Mouse (Mus musculus): ENCODE results near the gene Endov. TPM values are rescaled to one million over a fixed set of nuclear protein-coding genes. Genes with fewer than 3 reads are reported as not detected.
A peak's percentile ranks its signal among the peaks of the same experiment; 100 is the strongest.

Gene Endov
- total and polyA plus RNA-seq, 2 experiments from 2014 or later, result 13.2 to 36.7 TPM

DNA sequence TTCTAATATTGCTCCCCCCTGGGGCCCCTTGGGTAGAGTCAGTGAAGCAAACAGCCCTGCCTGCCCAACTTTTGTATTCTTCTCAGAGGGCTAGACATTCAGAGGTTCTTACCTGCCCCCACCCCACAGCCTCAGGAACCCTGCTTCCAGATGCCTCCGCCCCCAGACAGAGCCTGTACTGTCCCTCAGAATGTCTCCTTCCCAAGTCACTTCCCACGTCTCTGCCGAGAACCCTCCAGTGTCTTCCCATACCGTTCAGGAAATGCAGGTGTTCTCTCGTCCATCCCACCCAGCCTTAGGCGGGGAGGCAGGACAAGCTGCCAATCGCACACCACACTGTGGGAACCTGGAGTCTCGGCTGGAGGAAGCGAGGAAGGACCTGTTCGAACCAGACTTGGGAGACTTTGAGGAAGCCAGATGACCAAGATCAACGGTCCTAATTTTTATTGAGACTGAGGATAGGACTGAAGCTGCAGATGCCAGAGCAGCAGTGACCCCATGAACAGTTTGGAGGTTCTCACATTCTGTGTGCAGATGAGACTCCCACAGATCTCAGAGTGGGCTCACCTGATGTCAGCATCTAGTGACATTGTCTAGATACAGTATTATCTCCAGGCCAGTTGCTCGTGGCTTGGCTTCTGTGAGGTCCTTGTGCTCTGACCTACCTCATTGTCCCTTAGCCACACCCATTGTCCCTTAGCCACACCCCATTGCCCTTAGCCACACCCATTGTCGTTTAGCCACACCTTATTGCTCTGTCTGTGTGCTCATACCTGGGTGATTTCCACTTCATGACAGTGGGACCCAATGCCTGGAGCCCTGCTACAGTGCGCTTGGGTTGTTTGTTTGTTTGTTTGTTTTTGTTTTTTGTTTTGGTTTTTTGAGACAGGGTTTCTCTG, 35.2 kb downstream of the Endov start:
- H3K4me2 ChIP-seq (ENCODE audit: low read depth, low read length, poor library complexity, severe bottlenecking), result no peak overlapping the region
- no peak overlapping the region for H3K27ac ChIP-seq (ENCODE audit: low read depth, low read length)
- no peak for ATAC-seq (ENCODE audit: low FRiP score)
- no peaks in the 10 kb centered on the region for H3K36me3 ChIP-seq (ENCODE audit: insufficient read depth, low read length)
- WGBS, result 84% methylated on average over 14 of the region's 14 CpGs
- no peak for TF ChIP-seq CTCF (IDR thresholded peaks at IDR 0.05)
- DNase-seq (ENCODE audit: low spot score), result no peak
- H3K4me3 ChIP-seq (ENCODE audit: low read depth, low read length), result no peak overlapping the region
- 0 out of 2 replicates have a peak, but pooled peaks cover 2% of the 10 kb centered on the region for H3K4me1 ChIP-seq (ENCODE audit: insufficient read depth, low read length)
- H3K9ac ChIP-seq (replicated peaks; ENCODE audit: low read length, poor library complexity, severe bottlenecking), result no peak overlapping the region
- no peaks in the 10 kb centered on the region; the same call in 1 of the 2 replicates for H3K27me3 ChIP-seq (ENCODE audit: insufficient read depth, low read length)
- no peaks in the 10 kb centered on the region for H3K9me3 ChIP-seq (ENCODE audit: low read length)

- Histone ChIP-seq H3K36me3 (ENCODE audit: insufficient read depth, low read length) (no peaks in the 10 kb centered on the region), H3K9ac (replicated peaks; ENCODE audit: low read length, poor library complexity, severe bottlenecking) (no peak overlapping the region), H3K9me3 (ENCODE audit: low read length) (no peaks in the 10 kb centered on the region), H3K4me2 (ENCODE audit: low read depth, low read length, poor library complexity, severe bottlenecking) (no peak overlapping the region), H3K27me3 (ENCODE audit: insufficient read depth, low read length) (no peaks in the 10 kb centered on the region; the same call in 1 of the 2 replicates), H3K4me1 (ENCODE audit: insufficient read depth, low read length) (0 out of 2 replicates have a peak, but pooled peaks cover 2% of the 10 kb centered on the region), H3K27ac (ENCODE audit: low read depth, low read length) (no peak overlapping the region), H3K4me3 (ENCODE audit: low read depth, low read length) (no peak overlapping the region)
- WGBS, result 55% methylated on average over 11 of the region's 11 CpGs
- DNase-seq (ENCODE audit: low spot score), result no peak
- TF ChIP-seq CTCF (IDR thresholded peaks at IDR 0.05), result no peak
- no peak for ATAC-seq (ENCODE audit: low FRiP score)
Observed at GRCm38 (mm10) chr11:119528930-119529329, 37.8 kb downstream of the Endov start.

DNA sequence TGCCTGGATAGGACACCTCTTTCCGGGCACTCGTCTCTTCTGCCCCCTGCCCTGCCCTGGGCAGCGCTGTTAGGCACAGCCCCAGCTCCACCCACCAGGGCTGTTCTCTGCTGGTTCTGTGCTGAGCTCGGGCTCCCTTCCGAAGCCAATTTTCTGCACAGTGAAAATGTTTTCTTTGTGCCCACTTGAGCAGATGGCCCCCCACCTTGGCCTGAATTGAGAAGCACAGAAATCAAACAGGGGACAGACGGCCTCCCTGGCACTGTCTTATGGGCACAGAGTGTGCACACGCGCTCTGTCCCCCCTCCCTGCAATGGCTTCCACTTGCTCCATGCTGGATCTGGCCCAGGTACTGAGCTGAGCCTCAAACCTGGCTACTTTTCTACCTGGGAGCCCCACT, 41.3 kb downstream of the Endov start:
- no peak for ATAC-seq (ENCODE audit: low FRiP score)
- DNase-seq (ENCODE audit: low spot score), result peak; percentile 64
- 61% methylated on average over 8 of the region's 8 CpGs for WGBS

GRCm38 (mm10) chr11:119533745-119534144, 42.6 kb downstream of the Endov start:
- Histone ChIP-seq H3K9me3 (ENCODE audit: low read length) (no peaks in the 10 kb centered on the region), H3K27me3 (ENCODE audit: insufficient read depth, low read length) (no peaks in the 10 kb centered on the region), H3K36me3 (ENCODE audit: insufficient read depth, low read length) (no peaks in the 10 kb centered on the region), H3K4me1 (ENCODE audit: insufficient read depth, low read length) (no peaks in the 10 kb centered on the region), H3K27ac (ENCODE audit: low read depth, low read length) (no peak overlapping the region), H3K9ac (replicated peaks; ENCODE audit: low read length, poor library complexity, severe bottlenecking) (no peak overlapping the region), H3K4me2 (ENCODE audit: low read depth, low read length, poor library complexity, severe bottlenecking) (no peak overlapping the region), H3K4me3 (ENCODE audit: low read depth, low read length) (no peak overlapping the region)
- WGBS, result 70% methylated on average over 7 of the region's 7 CpGs
- TF ChIP-seq CTCF (IDR thresholded peaks at IDR 0.05), result peak; percentile 10; the same call in 1 of the 2 replicates
- DNase-seq (ENCODE audit: low spot score), result no peak
- ATAC-seq (ENCODE audit: low FRiP score), result no peak

More for the DNA sequence above, 41.3 kb downstream of the Endov start:
- Histone ChIP-seq H3K36me3 (ENCODE audit: insufficient read depth, low read length) (no peaks in the 10 kb centered on the region), H3K4me3 (ENCODE audit: low read depth, low read length) (no peak overlapping the region), H3K4me2 (ENCODE audit: low read depth, low read length, poor library complexity, severe bottlenecking) (no peak overlapping the region), H3K9me3 (ENCODE audit: low read length) (no peaks in the 10 kb centered on the region), H3K27me3 (ENCODE audit: insufficient read depth, low read length) (no peaks in the 10 kb centered on the region; the same call in 1 of the 2 replicates), H3K27ac (ENCODE audit: low read depth, low read length) (no peak overlapping the region), H3K4me1 (ENCODE audit: insufficient read depth, low read length) (no peaks in the 10 kb centered on the region), H3K9ac (replicated peaks; ENCODE audit: low read length, poor library complexity, severe bottlenecking) (no peak overlapping the region)
- TF ChIP-seq CTCF (IDR thresholded peaks at IDR 0.05), result no peak

DNA sequence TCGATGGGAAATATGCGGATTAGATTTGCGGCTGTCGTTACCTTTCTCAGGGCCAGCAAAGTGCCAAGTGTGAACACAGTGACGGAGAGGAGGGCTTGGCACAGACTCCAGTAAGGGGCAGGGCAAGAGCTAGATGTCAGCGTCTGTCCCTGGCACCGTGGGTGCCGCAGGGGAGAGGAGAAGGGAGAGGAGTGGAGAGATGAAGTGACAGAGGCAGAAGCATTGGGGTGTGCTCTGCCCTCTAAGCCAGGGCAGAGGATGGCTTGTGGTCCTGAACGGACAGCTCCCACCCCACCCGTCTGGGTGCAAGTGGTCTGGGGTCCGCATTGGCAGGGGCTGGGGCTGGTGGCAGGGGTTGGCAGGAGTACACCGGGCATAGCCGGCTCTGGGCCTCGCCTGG, 48.8 kb downstream of the Endov start:
- Histone ChIP-seq H3K36me3 (ENCODE audit: insufficient read depth, low read length) (no peaks in the 10 kb centered on the region), H3K9ac (replicated peaks; ENCODE audit: low read length, poor library complexity, severe bottlenecking) (0 out of 2 replicates have a peak overlapping the region, but pooled peaks have one; percentile 24), H3K27me3 (ENCODE audit: insufficient read depth, low read length) (no peaks in the 10 kb centered on the region), H3K4me1 (ENCODE audit: insufficient read depth, low read length) (no peaks in the 10 kb centered on the region), H3K27ac (ENCODE audit: low read depth, low read length) (no peak overlapping the region; the same call in 1 of the 2 replicates), H3K4me2 (ENCODE audit: low read depth, low read length, poor library complexity, severe bottlenecking) (no peak overlapping the region), H3K4me3 (ENCODE audit: low read depth, low read length) (no peak overlapping the region), H3K9me3 (ENCODE audit: low read length) (no peaks in the 10 kb centered on the region)
- TF ChIP-seq CTCF (IDR thresholded peaks at IDR 0.05), result no peak
- ATAC-seq (ENCODE audit: low FRiP score), result no peak
- DNase-seq (ENCODE audit: low spot score), result no peak
- WGBS, result 28% methylated on average over 14 of the region's 14 CpGs

GRCm38 (mm10) chr11:119540560-119540959, 49.4 kb downstream of the Endov start:
- no peaks in the 10 kb centered on the region for H3K27me3 ChIP-seq (ENCODE audit: insufficient read depth, low read length)
- no peak overlapping the region for H3K4me2 ChIP-seq (ENCODE audit: low read depth, low read length, poor library complexity, severe bottlenecking)
- H3K9me3 ChIP-seq (ENCODE audit: low read length), result no peaks in the 10 kb centered on the region
- 78% methylated on average over 9 of the region's 9 CpGs for WGBS
- DNase-seq (ENCODE audit: low spot score), result no peak
- no peak overlapping the region for H3K4me3 ChIP-seq (ENCODE audit: low read depth, low read length)
- H3K36me3 ChIP-seq (ENCODE audit: insufficient read depth, low read length), result no peaks in the 10 kb centered on the region
- ATAC-seq (ENCODE audit: low FRiP score), result no peak
- H3K4me1 ChIP-seq (ENCODE audit: insufficient read depth, low read length), result 0 out of 2 replicates have a peak, but pooled peaks cover 4% of the 10 kb centered on the region
- no peak overlapping the region for H3K27ac ChIP-seq (ENCODE audit: low read depth, low read length)
- H3K9ac ChIP-seq (replicated peaks; ENCODE audit: low read length, poor library complexity, severe bottlenecking), result no peak overlapping the region
- TF ChIP-seq CTCF (IDR thresholded peaks at IDR 0.05), result no peak
